Mouse (Mus musculus): Measurements from ENCODE around the gene Tsga10ip.

- TF ChIP-seq CTCF (IDR thresholded peaks at IDR 0.05; ENCODE audit: low read depth) (no peak), EP300 (optimal IDR thresholded peaks at IDR 0.05) (no peak)
Observed at GRCm38 (mm10) chr19:5431911-5432464, 29.7 kb upstream of the Tsga10ip start.

Data from stomach, postnatal 0 days (tissue).